Mouse (Mus musculus) gastrocnemius, postnatal 25 days (tissue): ENCODE measurements around the gene Vmn1r122. TPM values are rescaled to one million over a fixed set of nuclear protein-coding genes. Genes with fewer than 3 reads are reported as not detected.
"Not testable (repeated sequence)": the region's sequence is repeated elsewhere in the genome, so short reads cannot be mapped to it uniquely, and the experiment has no call there.

Source experiments
- DNase-seq: peaks from one replicate; pipeline ENCODE4 v3.0.0; 2022
- long read RNA-seq, 2 experiments: library from polyadenylated mRNA; stranded (forward); transcript quantifications; one replicate each; pipeline ENCODE4 v2.0.0; 2021
- total RNA-seq, 2 experiments: library from RNA; stranded (reverse); gene quantifications; 1 replicate in 1 of 2; 2 replicates in 1 of 2; pipeline ENCODE4 v1.2.3; 2021

The Vmn1r122 gene
- total RNA-seq: not detected
- long read RNA-seq, experiment 1: 0 reads
- long read RNA-seq, experiment 2: 0 reads

GRCm38 (mm10) chr7:21134028-21134427 is at the start of gene Vmn1r122:
TSS of gene Vmn1r122 (minus strand) at chr7:21134128.
- DNase-seq: not testable (repeated sequence)

- not testable (repeated sequence) for DNase-seq
Measured at GRCm38 (mm10) chr7:21161885-21162284, 28.0 kb upstream of the Vmn1r122 start, which contains the start of gene Vmn1r123. TSS of gene Vmn1r123 (plus strand) at chr7:21162185.

- not testable (repeated sequence) for DNase-seq
Measured at GRCm38 (mm10) chr7:21098413-21098812, 35.5 kb downstream of the Vmn1r122 start, which contains the start of gene Vmn1r121. TSS of gene Vmn1r121 (minus strand) at chr7:21098513.

Other genes starting within 250 kb of the Vmn1r122 start
- not detected for gene Vmn1r118, start 221.8 kb downstream of the Vmn1r122 start, total RNA-seq
- gene Vmn1r119, start 121.7 kb downstream of the Vmn1r122 start, total RNA-seq: not detected
- not detected for gene Vmn1r120, start 80.3 kb downstream of the Vmn1r122 start, total RNA-seq
- gene Vmn1r121, start 35.6 kb downstream of the Vmn1r122 start, total RNA-seq: not detected
- gene Vmn1r123, start 28.1 kb upstream of the Vmn1r122 start, total RNA-seq: not detected
- not detected for gene Gm5157, start 56.3 kb upstream of the Vmn1r122 start, total RNA-seq
- gene Vmn1r124, start 126.5 kb upstream of the Vmn1r122 start, total RNA-seq: not detected
- gene Vmn1r125, start 138.1 kb upstream of the Vmn1r122 start, total RNA-seq: not detected
- gene Vmn1r126, start 167.3 kb upstream of the Vmn1r122 start, total RNA-seq: not detected
- gene Vmn1r127, start 185.7 kb upstream of the Vmn1r122 start, total RNA-seq: not detected
- gene Vmn1r128, start 215.2 kb upstream of the Vmn1r122 start, total RNA-seq: not detected
- not detected for gene Vmn1r129, start 227.2 kb upstream of the Vmn1r122 start, total RNA-seq